Mouse (Mus musculus) CH12.LX (cell line): ENCODE measurements at regions not wholly inside any gene's neighbourhood (a gene's known extent, or its start where the extent isn't known, plus 50 kb on each side); places are given as distances from the start of the nearest gene placed in this dataset.

Source experiments
- DNase-seq: peaks from one replicate; pipeline ENCODE4 v3.0.0-alpha.2; 2013; ENCODE audit errors: extremely low read depth
- H3K27ac ChIP-seq: 2 replicates; pipeline ENCODE4 v1.5.1; 2012; ENCODE audit warnings: low read depth, mild to moderate bottlenecking, control low read depth, moderate library complexity; ENCODE audit not compliant: insufficient read depth
- H3K27me3 ChIP-seq: replicated peaks from 2 replicates; pipeline ENCODE3; 2012; ENCODE audit warnings: inconsistent platforms
- H3K36me3 ChIP-seq, 2 experiments: replicated peaks in 1 of 2; 2 replicates each; pipeline versions ENCODE3 to v1.6.1; 2012; ENCODE audit warnings: inconsistent platforms in 1 of 2, low read length in 1 of 2, mild to moderate bottlenecking in 1 of 2, mixed read lengths in 1 of 2, moderate library complexity in 1 of 2; ENCODE audit not compliant: control insufficient read depth in 1 of 2, insufficient read depth in 1 of 2
- H3K4me1 ChIP-seq, 2 experiments: 2 replicates each; pipeline ENCODE4 v1.6.1; 2012; ENCODE audit warnings: inconsistent platforms in 1 of 2, moderate library complexity in 1 of 2; ENCODE audit not compliant: insufficient read depth in 2 of 2, control insufficient read depth in 1 of 2
- H3K4me2 ChIP-seq: 2 replicates; pipeline ENCODE4 v1.6.1; 2012; ENCODE audit warnings: low read depth, mild to moderate bottlenecking, control low read depth; ENCODE audit not compliant: poor library complexity, insufficient read depth, severe bottlenecking
- H3K4me3 ChIP-seq, 3 experiments: fragments of 150-350 bp in 1 of 3; sonication (generic) in 1 of 3; replicated peaks in 1 of 3; 2 replicates each; pipeline versions ENCODE3 to v1.5.1; 2011 to 2012; ENCODE audit warnings: low read depth in 2 of 3, low read length in 2 of 3, mild to moderate bottlenecking in 2 of 3, moderate library complexity in 2 of 3, control low read depth in 1 of 3, improper control_type of control experiment in 1 of 3, inconsistent platforms in 1 of 3, mixed read lengths in 1 of 3; ENCODE audit not compliant: poor library complexity in 1 of 3
- H3K79me2 ChIP-seq: replicated peaks from 2 replicates; pipeline ENCODE4 v1.6.1; 2012; ENCODE audit warnings: mild to moderate bottlenecking, moderate library complexity; ENCODE audit not compliant: control insufficient read depth, poor library complexity, insufficient read depth, severe bottlenecking; ENCODE audit errors: extremely low read depth
- H3K9ac ChIP-seq: 2 replicates; pipeline ENCODE4 v1.6.1; 2012; ENCODE audit warnings: low read depth, mild to moderate bottlenecking, control low read depth, moderate library complexity; ENCODE audit not compliant: insufficient read depth
- H3K9me3 ChIP-seq: replicated peaks from 2 replicates; pipeline ENCODE3; 2012; ENCODE audit warnings: low read length, inconsistent platforms, mixed read lengths
- BHLHE40 ChIP-seq: IDR thresholded peaks from 2 replicates; pipeline ENCODE4 v1.6.1; 2011; ENCODE audit warnings: mild to moderate bottlenecking, low read depth, low read length, improper control_type of control experiment
- CHD1 ChIP-seq: IDR thresholded peaks from 2 replicates; pipeline ENCODE4 v1.6.1; 2012; ENCODE audit warnings: low read depth, low read length, improper control_type of control experiment, inconsistent platforms
- CHD2 ChIP-seq: IDR thresholded peaks from 2 replicates; pipeline ENCODE4 v1.6.1; 2011; ENCODE audit warnings: low read length, improper control_type of control experiment
- CTCF ChIP-seq, 2 experiments: IDR thresholded peaks in 1 of 2; conservative IDR thresholded peaks in 1 of 2; 2 replicates each; pipeline ENCODE4 v1.5.1; 2011 to 2012; ENCODE audit warnings: low read depth in 2 of 2, low read length in 2 of 2, improper control_type of control experiment in 1 of 2, inconsistent platforms in 1 of 2, mild to moderate bottlenecking in 1 of 2, moderate library complexity in 1 of 2
- E2F4 ChIP-seq: IDR thresholded peaks from 2 replicates; pipeline ENCODE4 v1.6.1; 2011; ENCODE audit warnings: low read depth, low read length, improper control_type of control experiment; ENCODE audit not compliant: insufficient replicate concordance
- HCFC1 ChIP-seq: IDR thresholded peaks from 2 replicates; pipeline ENCODE4 v1.6.1; 2012; ENCODE audit warnings: low read depth, mild to moderate bottlenecking, inconsistent platforms, low read length, improper control_type of control experiment
- JUND ChIP-seq: conservative IDR thresholded peaks from 2 replicates; pipeline ENCODE4 v1.6.1; 2011; ENCODE audit warnings: low read depth, low read length, improper control_type of control experiment
- MAFK ChIP-seq: IDR thresholded peaks from 2 replicates; pipeline ENCODE4 v1.6.1; 2011; ENCODE audit warnings: low read length, improper control_type of control experiment; ENCODE audit not compliant: insufficient replicate concordance
- MAZ ChIP-seq: IDR thresholded peaks from 2 replicates; pipeline ENCODE4 v1.6.1; 2012; ENCODE audit warnings: low read depth, mild to moderate bottlenecking, inconsistent platforms, low read length, improper control_type of control experiment, moderate library complexity
- MXI1 ChIP-seq: IDR thresholded peaks from 2 replicates; pipeline ENCODE4 v1.6.1; 2011; ENCODE audit warnings: mild to moderate bottlenecking, low read depth, low read length, improper control_type of control experiment
- MYC ChIP-seq: IDR thresholded peaks from 2 replicates; pipeline ENCODE4 v1.6.1; 2011; ENCODE audit warnings: low read depth, mild to moderate bottlenecking, improper control_type of control experiment, low read length
- NELFE ChIP-seq: IDR thresholded peaks from 2 replicates; pipeline ENCODE4 v1.6.1; 2011; ENCODE audit warnings: low read depth, low read length, improper control_type of control experiment
- NRF1 ChIP-seq: IDR thresholded peaks from 2 replicates; pipeline ENCODE4 v1.6.1; 2014; ENCODE audit warnings: low read depth, mild to moderate bottlenecking, inconsistent platforms, low read length, improper control_type of control experiment, moderate library complexity
- RAD21 ChIP-seq: IDR thresholded peaks from 2 replicates; pipeline ENCODE4 v1.6.1; 2011; ENCODE audit warnings: low read depth, mild to moderate bottlenecking, low read length, improper control_type of control experiment, moderate library complexity
- SMC3 ChIP-seq: IDR thresholded peaks from 2 replicates; pipeline ENCODE4 v1.6.1; 2011; ENCODE audit warnings: low read depth, low read length, improper control_type of control experiment
- UBTF ChIP-seq: IDR thresholded peaks from 2 replicates; pipeline ENCODE4 v1.6.1; 2012; ENCODE audit warnings: low read depth, mild to moderate bottlenecking, inconsistent platforms, low read length, improper control_type of control experiment, moderate library complexity
- USF2 ChIP-seq: conservative IDR thresholded peaks from 2 replicates; pipeline ENCODE4 v1.6.1; 2011; ENCODE audit warnings: low read depth, low read length, improper control_type of control experiment
- ZNF384 ChIP-seq: IDR thresholded peaks from 2 replicates; pipeline ENCODE4 v1.6.1; 2012; ENCODE audit warnings: low read depth, low read length, improper control_type of control experiment, inconsistent platforms
- dilution Hi-C: fragments of 300-500 bp; cut with MboI; formaldehyde crosslinking; loops from 2 replicates; pipeline ENCODE4 v1.14.3; 2020; ENCODE audit warnings: low sequenced_read_pairs; ENCODE audit not compliant: extremely low pct_unique_long_range_greater_than_20kb, extremely low pct_ligation_motif_present
- in situ Hi-C: fragments of 300-500 bp; cut with MboI; formaldehyde crosslinking; loops from 3 replicates; pipeline ENCODE4 v1.14.3; 2019; ENCODE audit warnings: low sequenced_read_pairs, low pct_ligation_motif_present, low pct_unique_long_range_greater_than_20kb, mixed read lengths

DNA sequence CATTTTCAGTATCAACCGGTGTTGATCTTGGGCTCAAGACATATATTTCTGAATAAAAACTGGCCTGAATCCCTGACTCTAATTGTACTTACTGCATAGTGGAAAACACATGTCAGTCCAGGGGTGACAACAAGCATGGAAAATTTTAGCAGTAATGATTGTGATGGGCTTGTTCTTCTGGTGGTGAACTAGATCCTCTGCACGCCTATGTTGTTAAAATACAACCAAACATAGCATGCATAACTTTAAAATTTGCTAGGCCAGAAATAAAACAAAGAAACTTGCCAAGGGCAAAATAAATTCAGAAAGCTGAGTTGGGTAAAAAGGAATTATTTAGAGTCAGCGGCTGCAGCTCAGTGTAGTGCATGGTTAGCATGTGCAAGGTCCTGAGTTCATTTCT, 198.2 kb downstream of the Mex3b start:
- dilution Hi-C loops, result no loop called here

DNA sequence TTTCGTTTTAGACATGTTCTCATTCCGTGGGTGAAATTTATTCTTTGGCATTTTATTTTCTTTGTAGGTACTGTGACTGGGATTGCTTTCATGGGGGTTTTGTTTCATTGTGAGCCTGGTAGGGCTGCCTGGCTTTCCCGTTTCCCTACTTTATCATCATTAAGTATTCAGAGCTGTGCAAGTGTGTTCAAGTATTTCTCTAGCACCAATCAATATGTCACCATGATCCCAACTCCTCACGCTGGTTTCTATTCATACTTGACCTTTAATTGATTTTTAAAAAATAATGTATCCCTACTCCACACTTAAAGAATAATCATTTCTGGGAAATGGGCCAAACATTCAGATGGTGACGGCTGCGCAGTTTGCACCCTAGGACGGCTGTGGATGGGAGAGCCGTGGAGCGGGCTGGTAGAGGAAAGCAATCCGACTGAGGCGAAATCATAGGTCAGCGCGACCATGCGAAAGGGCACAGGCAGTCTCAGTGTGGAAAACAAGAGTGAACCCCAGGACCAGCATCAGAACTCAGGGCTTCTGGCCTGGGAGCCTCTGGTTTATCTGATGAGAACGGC, 207.4 kb downstream of the Mex3b start:
- H3K9me3 ChIP-seq, result no peaks in the 10 kb centered on the region
- H3K4me2 ChIP-seq, result no peak overlapping the region
- no peak overlapping the region for H3K27ac ChIP-seq
- in situ Hi-C loops (no loop called here), dilution Hi-C loops (no loop called here)
- H3K4me1 ChIP-seq, result no peaks in the 10 kb centered on the region
- DNase-seq, result no peak
- H3K9ac ChIP-seq, result no peak overlapping the region
- H3K36me3 ChIP-seq, result no peaks in the 10 kb centered on the region
- H3K27me3 ChIP-seq, result no peaks in the 10 kb centered on the region
- H3K79me2 ChIP-seq, result no peaks in the 10 kb centered on the region
- TF ChIP-seq MXI1 (no peak), HCFC1 (no peak), USF2 (no peak), RAD21 (no peak), MAZ (no peak), NRF1 (no peak), ZNF384 (no peak), SMC3 (no peak), MAFK (no peak), UBTF (no peak), NELFE (no peak)
- H3K4me3 ChIP-seq, result no peak overlapping the region

More for the DNA sequence above, 198.2 kb downstream of the Mex3b start:
- H3K79me2 ChIP-seq, result no peaks in the 10 kb centered on the region
- DNase-seq, result no peak
- no peak overlapping the region for H3K9ac ChIP-seq
- in situ Hi-C loops, result no loop called here
- no peaks in the 10 kb centered on the region for H3K9me3 ChIP-seq
- H3K27me3 ChIP-seq, result no peaks in the 10 kb centered on the region
- H3K4me3 ChIP-seq, result no peak overlapping the region
- H3K4me2 ChIP-seq, result no peak overlapping the region
- TF ChIP-seq HCFC1 (no peak), CHD2 (no peak), CHD1 (no peak), MAZ (no peak), JUND (no peak), E2F4 (no peak), CTCF (conservative IDR thresholded peaks at IDR 0.05 in 1 of 2, IDR thresholded peaks at IDR 0.05 in 1 of 2; ENCODE audit: low read depth in 2 of 2, low read length in 2 of 2) (no peak), NELFE (no peak), BHLHE40 (no peak), ZNF384 (no peak), MYC (no peak)
- H3K27ac ChIP-seq, result no peak overlapping the region
- H3K36me3 ChIP-seq, result no peaks in the 10 kb centered on the region
- H3K4me1 ChIP-seq, result peaks cover 0 to 6% of the 10 kb centered on the region in 2 experiments; a peak in 2 of 4 replicates
